Mouse (Mus musculus) heart, adult 2 months (tissue): ENCODE results near the gene Olfr448.

Experiments
- CTCF ChIP-seq: fragments of 200-600 bp; IDR thresholded peaks from 2 replicates; pipeline ENCODE4 v1.8.1; 2022; ENCODE audit warnings: antibody characterized with exemption, mild to moderate bottlenecking, moderate library complexity
- EP300 ChIP-seq: fragments of 200-500 bp; IDR thresholded peaks from 2 replicates; pipeline ENCODE4 v1.6.1; 2011; ENCODE audit warnings: low read depth, low read length, control low read depth; ENCODE audit not compliant: insufficient read depth
- POLR2A ChIP-seq: fragments of 200-500 bp; IDR thresholded peaks from 2 replicates; pipeline ENCODE4 v1.6.1; 2011; ENCODE audit warnings: mild to moderate bottlenecking, low read depth, low read length, control low read depth; ENCODE audit not compliant: insufficient read depth

DNA sequence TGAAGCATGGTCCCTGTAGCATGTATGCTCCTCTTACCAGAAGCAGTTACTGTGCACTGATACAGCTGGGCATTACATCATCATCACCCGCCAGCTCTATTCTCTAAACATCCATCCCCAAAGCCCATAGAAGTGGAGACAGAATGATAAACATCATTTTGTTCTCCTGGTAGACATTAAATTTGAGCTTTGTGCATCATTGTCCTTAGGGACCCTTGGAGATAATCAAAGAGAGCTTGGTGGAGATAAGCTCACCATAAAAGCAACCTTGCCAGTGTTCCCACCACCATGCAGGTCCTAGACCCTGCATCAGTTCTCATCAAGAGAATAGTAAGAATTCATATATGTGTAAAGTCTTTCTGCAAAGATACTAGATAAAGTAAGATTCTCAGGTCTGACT is at the start of gene Olfr448:
- TF ChIP-seq CTCF (no peak), EP300 (no peak), POLR2A (no peak)
